Comparison of ENCODE assay signal across 23 mouse cellular contexts in genomic region chr10:21790991-21791390, GRCm38 (mm10).
DNase-seq lines count a peak whose midpoint lies in the region; ATAC-seq and TF ChIP-seq lines count a peak whose summit lies in the region.
"Had no signal": no experiment of that assay in that cellular context is flagged by ENCODE, and none has a peak within 500 bp of the region (broad histone marks: within the 10 kb centered on the region; RNA-seq: fewer than 3 reads in every experiment).

No protein-coding gene starts in this region.

- ATAC-seq in intestine, embryonic 15.5 days, result no peak
- no peak for ATAC-seq in midbrain, embryonic 16.5 days

- TF ChIP-seq POLR2A in myocyte (IDR thresholded peaks at IDR 0.05; ENCODE audit: insufficient read length, low read depth), result no peak

- H3K9ac ChIP-seq in intestine, embryonic 15.5 days, result no peak overlapping the region
- H3K9ac ChIP-seq in midbrain, embryonic 16.5 days (ENCODE audit: low read depth, low read length), result no peak overlapping the region
- H3K9ac ChIP-seq: forebrain, embryonic 12.5 days; kidney, embryonic 15.5 days; liver, embryonic 15.5 days; lung, embryonic 15.5 days had no signal

- H3K27me3 ChIP-seq in myocyte (ENCODE audit: control insufficient read depth, insufficient read depth, insufficient read length), result no peaks in the 10 kb centered on the region
- no peaks in the 10 kb centered on the region for H3K27me3 ChIP-seq in intestine, embryonic 15.5 days (replicated peaks)
- no peaks in the 10 kb centered on the region for H3K27me3 ChIP-seq in midbrain, embryonic 16.5 days (ENCODE audit: control insufficient read depth, insufficient read depth, low read depth, low read length)
- H3K27me3 ChIP-seq: forebrain, embryonic 12.5 days; kidney, embryonic 15.5 days; liver, embryonic 15.5 days; lung, embryonic 15.5 days had no signal

- DNase-seq in 3T3-L1 (ENCODE audit: low read depth, low spot score) (peak; percentile 60), 416B (ENCODE audit: low read depth) (peak; percentile 46)
- DNase-seq in T-cell, adult 2 months (ENCODE audit: low spot score), result peak; percentile 12
- no peak for DNase-seq in left cerebral cortex, adult 9 months (ENCODE audit: low spot score in 2 of 2)
- DNase-seq in ovary, adult 18-20 months (ENCODE audit: low spot score), result no peak
- DNase-seq: cerebellum, adult 11-12 months; cerebellum, postnatal 10 days; heart, postnatal 10 days; kidney, adult 11 months; layer of hippocampus, adult 9-11 months; liver; lung, postnatal 4 days; right cerebral cortex, postnatal 14 days had no signal

- no peaks in the 10 kb centered on the region for H3K9me3 ChIP-seq in intestine, embryonic 15.5 days
- H3K9me3 ChIP-seq in midbrain, embryonic 16.5 days (replicated peaks; ENCODE audit: control insufficient read depth, low read length, poor library complexity, severe bottlenecking), result no peaks in the 10 kb centered on the region
- H3K9me3 ChIP-seq: forebrain, embryonic 12.5 days; hindbrain, embryonic 10.5 days; kidney, embryonic 15.5 days; limb, embryonic 10.5 days; liver, embryonic 15.5 days; lung, embryonic 15.5 days had no signal

- no peak overlapping the region for H3ac ChIP-seq in myocyte (ENCODE audit: control insufficient read depth, insufficient read length)

- H3K4me2 ChIP-seq in myocyte (ENCODE audit: low read depth), result peak overlapping the region; percentile 94
- no peak overlapping the region for H3K4me2 ChIP-seq in intestine, embryonic 15.5 days (replicated peaks)
- no peak overlapping the region for H3K4me2 ChIP-seq in midbrain, embryonic 16.5 days (ENCODE audit: low read length)
- H3K4me2 ChIP-seq: forebrain, embryonic 12.5 days; liver, embryonic 15.5 days; lung, embryonic 15.5 days had no signal

- H3K4me1 ChIP-seq in intestine, embryonic 15.5 days (replicated peaks), result 0 out of 2 replicates have a peak, but pooled peaks cover 4% of the 10 kb centered on the region
- peaks cover 5% of the 10 kb centered on the region for H3K4me1 ChIP-seq in midbrain, embryonic 16.5 days (ENCODE audit: control insufficient read depth, insufficient read depth, low read length)
- H3K4me1 ChIP-seq: liver, embryonic 15.5 days; lung, embryonic 15.5 days had no signal

- no peak overlapping the region for H3K27ac ChIP-seq in intestine, embryonic 15.5 days
- no peak overlapping the region for H3K27ac ChIP-seq in midbrain, embryonic 16.5 days (ENCODE audit: low read length)
- H3K27ac ChIP-seq: forebrain, embryonic 12.5 days; hindbrain, embryonic 10.5 days; kidney, embryonic 15.5 days; limb, embryonic 10.5 days; liver, embryonic 15.5 days; lung, embryonic 15.5 days; stomach, postnatal 0 days had no signal

- H3K79me2 ChIP-seq in myocyte (ENCODE audit: control insufficient read depth, insufficient read depth), result no peaks in the 10 kb centered on the region

- WGBS in intestine, embryonic 15.5 days, result 86% methylated on average over 3 of the region's 3 CpGs
- WGBS in midbrain, embryonic 16.5 days, result 85% methylated on average over 3 of the region's 3 CpGs

- no peaks in the 10 kb centered on the region for H3K36me3 ChIP-seq in myocyte (ENCODE audit: control insufficient read depth, insufficient read depth)
- H3K36me3 ChIP-seq in intestine, embryonic 15.5 days, result no peaks in the 10 kb centered on the region
- H3K36me3 ChIP-seq in midbrain, embryonic 16.5 days (ENCODE audit: control insufficient read depth, insufficient read depth, low read length), result no peaks in the 10 kb centered on the region
- H3K36me3 ChIP-seq: forebrain, embryonic 12.5 days; hindbrain, embryonic 10.5 days; kidney, embryonic 15.5 days; limb, embryonic 10.5 days; liver, embryonic 15.5 days; lung, embryonic 15.5 days had no signal

- H3K4me3 ChIP-seq in myocyte, result no peak overlapping the region
- no peak overlapping the region for H3K4me3 ChIP-seq in intestine, embryonic 15.5 days (replicated peaks)
- H3K4me3 ChIP-seq in midbrain, embryonic 16.5 days (ENCODE audit: low read depth, low read length), result no peak overlapping the region
- H3K4me3 ChIP-seq: forebrain, embryonic 12.5 days; hindbrain, embryonic 10.5 days; kidney, embryonic 15.5 days; limb, embryonic 10.5 days; liver, embryonic 15.5 days; lung, embryonic 15.5 days had no signal

TF ChIP-seq in myocyte, 11 proteins besides CTCF, POLR2A, EP300 and RAD21:
- TF ChIP-seq MYOG (IDR thresholded peaks at IDR 0.05; ENCODE audit: control insufficient read depth in 1 of 3, insufficient read depth in 1 of 3, insufficient read length in 2 of 3, low read depth in 2 of 3) (no peak), TCF3 (IDR thresholded peaks at IDR 0.05; ENCODE audit: insufficient read length, low read depth) (no peak), CEBPB (IDR thresholded peaks at IDR 0.05; ENCODE audit: insufficient read depth, poor library complexity, severe bottlenecking) (no peak), TCF12 (IDR thresholded peaks at IDR 0.05; ENCODE audit: insufficient read depth, poor library complexity, severe bottlenecking) (no peak), SRF (IDR thresholded peaks at IDR 0.05; ENCODE audit: control insufficient read depth, insufficient read length, low read depth) (no peak), MYOD1 (IDR thresholded peaks at IDR 0.05; ENCODE audit: control insufficient read depth in 1 of 3, insufficient read length in 2 of 3, low read depth in 2 of 3) (no peak), USF1 (IDR thresholded peaks at IDR 0.05; ENCODE audit: low read depth) (no peak), E2F4 (IDR thresholded peaks at IDR 0.05; ENCODE audit: insufficient read depth) (no peak), MAX (IDR thresholded peaks at IDR 0.05; ENCODE audit: low read depth) (no peak), REST (IDR thresholded peaks at IDR 0.05; ENCODE audit: insufficient read depth, insufficient read length) (no peak), POLR2AphosphoS2 (IDR thresholded peaks at IDR 0.05; ENCODE audit: insufficient read length, low read depth) (no peak)

Comparison
In these comparisons a context has a peak if more than half of its experiments do, and no peak if none do; other contexts are left out.
1. DNase-seq: peak in 3T3-L1 (single experiment), 416B (single experiment) and T-cell, adult 2 months (single experiment); none in left cerebral cortex, adult 9 months (0 of 2) and ovary, adult 18-20 months (single experiment).